Mouse (Mus musculus): ENCODE data around the gene Irf8.
"Not testable (repeated sequence)": the region's sequence is repeated elsewhere in the genome, so short reads cannot be mapped to it uniquely, and the experiment has no call there.

Gene Irf8

DNA sequence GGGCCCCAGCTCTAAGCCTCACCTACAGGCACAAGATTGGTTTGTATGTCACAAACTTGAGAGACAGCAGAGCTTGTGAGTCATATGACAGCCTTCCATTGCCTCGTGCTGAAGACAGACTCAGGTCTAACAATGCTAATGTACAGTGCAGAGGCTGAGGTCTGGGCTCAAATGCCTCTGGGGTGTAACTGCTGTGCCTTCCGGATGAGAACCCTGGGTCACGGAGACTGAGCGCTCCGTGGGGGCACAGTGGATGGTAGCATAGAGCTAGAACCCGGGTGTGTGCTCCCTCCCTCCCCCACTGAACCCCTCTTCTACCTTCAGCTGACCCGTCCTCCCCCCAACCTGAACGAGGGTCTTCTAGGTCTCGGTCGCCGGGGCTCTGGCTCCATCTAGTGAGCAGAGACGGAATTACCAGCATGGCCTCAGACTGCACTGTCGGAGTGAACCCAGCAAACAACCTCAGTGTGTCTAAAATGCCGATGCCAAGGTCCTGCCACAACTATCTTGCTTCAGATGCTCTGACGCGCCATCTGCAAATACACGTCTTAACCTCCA lies 64.2 kb downstream of the Irf8 start:
- peak; percentile 77 for DNase-seq

DNA sequence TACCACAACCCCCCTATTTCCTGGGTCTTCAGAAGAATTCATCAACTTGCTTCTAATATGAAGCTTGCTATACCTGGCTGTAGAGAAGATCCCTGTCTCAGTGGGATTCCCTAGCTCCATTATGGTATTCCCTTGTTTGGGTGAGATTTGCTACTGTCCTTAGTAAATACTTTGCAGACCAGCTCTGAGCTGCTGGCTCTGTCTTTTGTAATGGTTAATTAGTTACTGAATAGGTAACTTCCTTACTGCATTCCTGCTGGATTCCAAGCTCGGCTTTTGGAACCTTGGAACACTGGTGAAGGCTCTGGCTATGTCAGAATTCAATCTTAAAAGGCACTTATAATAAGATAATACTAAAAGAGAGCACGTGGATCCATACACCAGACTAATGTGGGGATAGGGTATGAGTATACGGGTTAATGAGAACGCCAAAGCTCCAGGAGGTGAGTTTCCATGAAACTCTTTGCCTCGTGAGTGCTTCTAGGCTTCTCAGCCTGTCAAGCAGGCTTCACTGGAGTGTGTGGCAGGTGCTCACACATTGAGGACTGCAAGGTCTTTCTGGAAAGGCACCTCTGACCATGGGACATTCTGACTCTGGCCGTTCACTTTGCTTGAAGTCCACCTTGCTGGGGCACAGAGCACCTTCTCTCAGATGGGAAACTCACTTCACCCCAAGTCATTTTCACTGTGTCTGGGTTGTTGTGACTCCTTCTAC lies 67.7 kb downstream of the Irf8 start:
- not testable (repeated sequence) for DNase-seq

DNA sequence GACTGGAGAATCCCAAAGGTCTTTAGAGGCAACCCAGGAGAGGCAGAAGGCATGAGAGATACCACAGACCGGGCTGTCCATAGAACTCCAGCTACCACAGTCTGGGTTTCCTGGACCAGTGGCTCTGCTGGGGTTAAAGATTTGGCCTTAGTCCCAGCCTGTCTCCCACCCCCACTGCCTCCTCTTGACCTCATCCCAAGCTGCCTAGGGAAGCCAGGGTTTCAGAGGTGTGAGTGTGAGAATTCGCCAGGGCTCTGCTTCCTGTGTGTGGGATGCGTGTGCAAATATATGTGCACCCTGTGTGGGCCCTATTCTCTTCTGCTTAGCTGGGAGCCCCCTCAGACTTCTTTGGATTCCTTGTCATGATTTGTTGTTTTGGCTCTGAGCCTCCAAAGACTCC lies 68.6 kb downstream of the Irf8 start:
- DNase-seq, result no peak

Data from retina, postnatal 1 day (tissue).